Mouse (Mus musculus) cerebellum, adult 2 months (tissue): ENCODE data around the gene Hoxd9. TPM values are rescaled to one million over a fixed set of nuclear protein-coding genes. Genes with fewer than 3 reads are reported as not detected.

Experiments used
- DNase-seq, 2 experiments: peaks; one replicate each; pipeline ENCODE4 v3.0.0; 2021
- H3K27ac ChIP-seq: fragments of 200-500 bp; 2 replicates; pipeline ENCODE4 v1.5.1; 2012; ENCODE audit warnings: low read length, control low read depth, inconsistent platforms; ENCODE audit not compliant: insufficient read depth
- H3K27me3 ChIP-seq: fragments of 200-500 bp; 2 replicates; pipeline ENCODE4 v1.6.1; 2012; ENCODE audit warnings: inconsistent platforms, mild to moderate bottlenecking, low read length, moderate library complexity; ENCODE audit not compliant: control insufficient read depth, insufficient read depth
- H3K4me1 ChIP-seq: fragments of 200-500 bp; 2 replicates; pipeline ENCODE4 v1.6.1; 2011; ENCODE audit warnings: low read length; ENCODE audit not compliant: control insufficient read depth, insufficient read depth
- H3K4me3 ChIP-seq: fragments of 200-500 bp; replicated peaks from 2 replicates; pipeline ENCODE3; 2011; ENCODE audit warnings: mild to moderate bottlenecking, low read depth, low read length, control low read depth; ENCODE audit not compliant: insufficient read depth
- CTCF ChIP-seq: fragments of 200-500 bp; IDR thresholded peaks from 2 replicates; pipeline ENCODE4 v1.5.1; 2011; ENCODE audit warnings: low read depth, mild to moderate bottlenecking, control low read depth, low read length, moderate library complexity, borderline replicate concordance; ENCODE audit not compliant: insufficient read depth
- POLR2A ChIP-seq: fragments of 200-500 bp; IDR thresholded peaks from 2 replicates; pipeline ENCODE4 v1.6.1; 2011; ENCODE audit warnings: low read length, control low read depth, borderline replicate concordance; ENCODE audit not compliant: insufficient read depth
- WGBS: fragments of 180-500 bp; shearing (Covaris S2); methylation state at CpG from one replicate; pipeline ENCODE4 v1.1.7; 2018; 5-methylcytosine and 5-hydroxymethylcytosine counted together
- polyA plus RNA-seq: library from polyadenylated mRNA; depleted of rRNA; stranded (reverse); fragments of >200 nt; gene quantifications from 2 replicates; pipeline ENCODE4 v1.2.3, GENCODE M21; 2012

Gene Hoxd9
- polyA plus RNA-seq, 1 experiment: not detected

- DNase-seq: no peak
- Histone ChIP-seq H3K27me3 (peaks cover 26% of the 10 kb centered on the region; the same call in 1 of the 2 replicates), H3K4me1 (no peaks in the 10 kb centered on the region), H3K4me3 (no peak overlapping the region), H3K27ac (no peak overlapping the region)
- TF ChIP-seq POLR2A (no peak), CTCF (no peak)
- 7% methylated on average over 4 of the region's 4 CpGs for WGBS
Measured at GRCm38 (mm10) chr2:74693432-74693827, 4.1 kb upstream of the Hoxd9 start.

- Histone ChIP-seq H3K27me3 (peaks cover 28% of the 10 kb centered on the region; the same call in 1 of the 2 replicates), H3K4me3 (no peak overlapping the region), H3K4me1 (no peaks in the 10 kb centered on the region), H3K27ac (no peak overlapping the region)
- TF ChIP-seq POLR2A (no peak), CTCF (no peak)
- WGBS: 3% methylated on average over 16 of the region's 16 CpGs
- DNase-seq: peak in 1 of 2 experiments; percentile 3
Measured at GRCm38 (mm10) chr2:74694066-74694465, 3.5 kb upstream of the Hoxd9 start.

GRCm38 (mm10) chr2:74695383-74695782, 2.1 kb upstream of the Hoxd9 start:
- 15% methylated on average over 1 of the region's 1 CpGs for WGBS
- no peak for DNase-seq
- Histone ChIP-seq H3K4me3 (no peak overlapping the region), H3K27ac (no peak overlapping the region), H3K27me3 (peaks cover 28% of the 10 kb centered on the region; the same call in 1 of the 2 replicates), H3K4me1 (no peaks in the 10 kb centered on the region)
- TF ChIP-seq CTCF (no peak), POLR2A (no peak)

- no peak for DNase-seq
- Histone ChIP-seq H3K27ac (no peak overlapping the region), H3K27me3 (peaks cover 27% of the 10 kb centered on the region; the same call in 1 of the 2 replicates), H3K4me1 (no peaks in the 10 kb centered on the region), H3K4me3 (no peak overlapping the region)
- WGBS: 3% methylated on average over 7 of the region's 7 CpGs
- TF ChIP-seq CTCF: no peak
- no peak for TF ChIP-seq POLR2A
Measured at GRCm38 (mm10) chr2:74695813-74696430, 1.6 kb upstream of the Hoxd9 start.

DNA sequence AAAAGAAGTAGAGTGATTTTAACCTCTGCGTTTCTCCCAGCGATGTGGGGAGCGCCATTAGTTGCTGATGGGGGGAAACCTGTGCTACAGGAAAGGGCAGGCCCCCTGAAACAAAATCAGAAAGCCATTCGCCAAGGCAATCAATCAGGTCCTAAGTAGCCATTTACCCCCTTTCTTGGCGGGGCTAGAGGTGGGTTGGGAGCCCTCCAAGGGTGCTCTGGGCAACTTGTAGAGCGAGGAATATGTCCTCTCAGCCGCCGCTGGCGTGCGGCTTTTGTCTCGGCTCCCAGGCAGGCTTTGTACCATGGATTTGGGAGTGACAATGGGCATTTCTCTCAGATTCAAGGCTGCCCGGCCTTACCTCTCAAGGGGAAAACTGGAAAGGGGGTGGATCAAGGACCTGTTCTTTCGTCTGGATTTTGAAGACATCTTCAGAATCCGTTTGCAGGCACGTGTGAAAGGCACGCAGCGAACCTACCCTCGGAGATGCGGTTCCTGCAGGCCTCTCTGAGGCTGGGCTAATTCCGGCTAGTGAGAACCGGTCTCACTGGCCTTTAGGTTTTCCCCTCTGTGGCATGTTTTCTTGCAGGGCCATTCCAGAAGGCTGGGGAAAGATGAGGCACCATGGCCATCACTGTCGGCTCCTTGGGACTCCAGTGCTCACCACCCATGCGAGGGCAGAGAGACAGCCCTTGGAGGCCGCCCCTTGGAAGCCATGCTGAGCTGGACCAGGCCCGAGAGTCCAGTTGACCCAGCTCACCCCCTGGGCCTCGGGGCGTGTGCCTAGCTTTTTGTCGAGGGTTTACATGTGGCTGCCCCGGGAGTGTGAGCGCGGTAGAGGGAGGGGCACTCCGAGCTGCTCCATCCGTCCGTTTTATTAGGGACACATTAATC, 838 bp upstream of the Hoxd9 start:
- no peak for DNase-seq

DNA sequence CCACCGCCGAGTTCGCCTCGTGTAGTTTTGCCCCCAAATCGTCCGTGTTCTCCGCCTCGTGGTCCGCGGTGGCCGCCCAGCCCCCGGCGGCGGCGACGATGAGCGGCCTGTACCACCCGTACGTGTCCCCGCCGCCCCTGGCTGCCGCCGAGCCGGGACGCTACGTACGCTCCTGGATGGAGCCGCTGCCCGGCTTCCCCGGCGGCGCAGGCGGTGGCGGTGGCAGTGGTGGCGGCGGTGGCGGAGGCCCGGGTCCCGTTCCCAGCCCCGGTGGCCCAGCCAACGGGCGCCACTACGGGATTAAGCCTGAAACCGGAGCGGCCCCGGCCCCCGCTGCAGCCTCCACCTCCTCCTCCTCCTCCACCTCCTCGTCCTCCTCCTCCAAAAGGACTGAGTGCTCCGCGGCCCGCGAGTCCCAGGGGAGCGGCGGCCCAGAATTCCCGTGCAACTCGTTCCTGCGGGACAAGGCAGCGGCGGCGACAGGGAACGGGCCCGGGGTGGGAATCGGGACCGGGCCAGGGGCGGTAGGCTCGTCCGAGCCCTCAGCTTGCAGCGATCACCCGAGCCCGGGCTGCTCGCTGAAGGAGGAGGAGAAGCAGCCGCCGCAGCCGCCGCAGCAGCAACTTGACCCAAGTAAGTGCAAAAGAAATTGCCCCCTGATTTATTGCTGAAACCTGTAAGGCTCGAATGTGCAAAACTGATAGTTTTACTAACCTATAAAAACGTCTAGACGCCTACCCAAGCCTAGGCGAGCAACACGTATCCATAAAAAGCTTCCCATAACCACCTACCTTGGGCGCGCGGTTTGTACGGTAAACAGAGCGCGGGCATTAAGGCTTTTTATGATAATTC, 900 bp downstream of the Hoxd9 start:
- no peak overlapping the region for H3K4me3 ChIP-seq
- 2% methylated on average over 86 of the region's 86 CpGs for WGBS
- no peak for DNase-seq
- H3K27me3 ChIP-seq: peaks cover 22% of the 10 kb centered on the region; the same call in 1 of the 2 replicates
- no peaks in the 10 kb centered on the region for H3K4me1 ChIP-seq
- no peak overlapping the region for H3K27ac ChIP-seq
- TF ChIP-seq POLR2A: no peak
- no peak for TF ChIP-seq CTCF

More for the DNA sequence above, 838 bp upstream of the Hoxd9 start:
- Histone ChIP-seq H3K4me1 (no peaks in the 10 kb centered on the region), H3K27me3 (peaks cover 24% of the 10 kb centered on the region; the same call in 1 of the 2 replicates), H3K27ac (no peak overlapping the region), H3K4me3 (no peak overlapping the region)
- WGBS: 3% methylated on average over 34 of the region's 34 CpGs
- TF ChIP-seq CTCF: no peak
- no peak for TF ChIP-seq POLR2A

GRCm38 (mm10) chr2:74699053-74699430, 1.5 kb downstream of the Hoxd9 start:
- Histone ChIP-seq H3K27me3 (peaks cover 21% of the 10 kb centered on the region; the same call in 1 of the 2 replicates), H3K4me1 (no peaks in the 10 kb centered on the region), H3K27ac (no peak overlapping the region), H3K4me3 (no peak overlapping the region)
- WGBS: 3% methylated on average over 17 of the region's 17 CpGs
- no peak for DNase-seq
- TF ChIP-seq CTCF (no peak), POLR2A (no peak)
